Mouse (Mus musculus) C2C12 (cell line): Measurements from ENCODE around the gene Dok1.

ENCODE experiments used
- CEBPB ChIP-seq: IDR thresholded peaks from one replicate; pipeline ENCODE4 v1.6.1; 2011; ENCODE audit warnings: low read depth, mild to moderate bottlenecking, control low read depth, moderate library complexity
- CTCF ChIP-seq: IDR thresholded peaks from one replicate; pipeline ENCODE4 v1.5.1; 2011; ENCODE audit not compliant: control insufficient read depth, insufficient read depth, insufficient read length
- FOSL1 ChIP-seq: IDR thresholded peaks from one replicate; pipeline ENCODE4 v1.8.0; 2011; ENCODE audit warnings: mild to moderate bottlenecking, low read length; ENCODE audit not compliant: poor library complexity, insufficient read depth, severe bottlenecking
- MAX ChIP-seq: IDR thresholded peaks from one replicate; pipeline ENCODE4 v1.6.1; 2011; ENCODE audit warnings: mild to moderate bottlenecking, control low read depth
- MYOD1 ChIP-seq: IDR thresholded peaks from one replicate; pipeline ENCODE4 v1.6.1; 2011; ENCODE audit warnings: low read depth; ENCODE audit not compliant: control insufficient read depth, insufficient read length
- MYOG ChIP-seq: IDR thresholded peaks from one replicate; pipeline ENCODE4 v1.6.1; 2011; ENCODE audit not compliant: control insufficient read depth, insufficient read length; ENCODE audit errors: extremely low read depth
- USF1 ChIP-seq: IDR thresholded peaks from one replicate; pipeline ENCODE4 v1.6.1; 2011; ENCODE audit warnings: low read depth, mild to moderate bottlenecking, control low read depth, moderate library complexity

DNA sequence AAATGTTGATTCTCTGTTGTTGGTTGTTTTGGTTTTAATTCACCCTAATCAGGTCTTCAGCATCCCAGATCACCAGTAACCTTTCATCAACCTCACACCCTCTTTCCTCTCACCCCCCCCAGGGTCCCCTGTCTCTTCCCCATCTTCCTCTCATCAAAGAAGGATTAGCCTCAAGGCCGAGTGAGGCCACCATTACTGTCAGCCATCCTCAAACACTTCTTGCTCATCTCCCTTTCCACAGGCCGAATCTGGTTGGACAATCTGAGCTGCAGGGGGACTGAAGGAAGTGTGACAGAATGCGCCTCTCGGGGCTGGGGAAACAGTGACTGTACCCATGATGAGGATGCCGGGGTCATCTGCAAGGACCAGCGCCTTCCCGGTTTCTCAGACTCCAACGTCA is 3.9 kb upstream of the Dok1 start:
- TF ChIP-seq CTCF (no peak), CEBPB (no peak), USF1 (no peak), MAX (no peak), MYOD1 (no peak), MYOG (no peak), FOSL1 (no peak)
